Mouse (Mus musculus) left cerebral cortex, adult 6 months (tissue): ENCODE measurements around the gene Gpt2. TPM values are rescaled to one million over a fixed set of nuclear protein-coding genes. Genes with fewer than 3 reads are reported as not detected.

Experiments used
- long read RNA-seq, 2 experiments: library from polyadenylated mRNA; unstranded; transcript quantifications; one replicate each; pipeline ENCODE4 v2.0.0; 2019 to 2020
- polyA plus RNA-seq: library from polyadenylated mRNA; unstranded; fragments of <200 nt; fragmentation: Nextera tagmentation; gene quantifications from 2 replicates; pipeline ENCODE4 v1.2.3, GENCODE M21; 2021

Gpt2 gene
- 18.0 and 19.2 TPM in 2 replicates for polyA plus RNA-seq
- long read RNA-seq, experiment 1, transcript Gpt2-201 (12 exons, 3,639 nt): major isoform, 200 of 261 reads
- long read RNA-seq, experiment 1, partial matches to known transcripts: 38 of 261 reads
- long read RNA-seq, experiment 1, other reads (novel, unspliced or antisense): 19 of 261 reads
- long read RNA-seq, experiment 2, transcript Gpt2-201 (12 exons, 3,639 nt): major isoform, 13 of 26 reads
- long read RNA-seq, experiment 2, partial matches to known transcripts: 4 of 26 reads
- long read RNA-seq, experiment 2, other reads (novel, unspliced or antisense): 9 of 26 reads

GRCm38 (mm10) chr8:85492125-85492875 is at the start of gene Gpt2:
Gene Gpt2 (plus strand): TSS chr8:85492576.

GRCm38 (mm10) chr8:85555181-85556145 is 63.1 kb downstream of the Gpt2 start, which contains the start of gene Dnaja2:
Gene Dnaja2 (minus strand): TSS chr8:85555344.

Other genes starting within 250 kb of the Gpt2 start
- 44.4 and 46.6 TPM in 2 replicates for gene Orc6, start 192.9 kb upstream of the Gpt2 start, polyA plus RNA-seq
- gene Vps35, start 192.8 kb upstream of the Gpt2 start, polyA plus RNA-seq: 68.8 and 96.4 TPM in 2 replicates
- 4.3 and 4.9 TPM in 2 replicates for gene Mylk3, start 106.2 kb upstream of the Gpt2 start, polyA plus RNA-seq
- 21.4 and 25.7 TPM in 2 replicates for gene 4921524J17Rik, start 59.7 kb upstream of the Gpt2 start, polyA plus RNA-seq
- gene Dnaja2, start 62.8 kb downstream of the Gpt2 start, polyA plus RNA-seq: 170 and 237 TPM in 2 replicates
- 4.4 and 17.2 TPM in 2 replicates for gene Neto2, start 208.3 kb downstream of the Gpt2 start, polyA plus RNA-seq